Mouse (Mus musculus) MN1 (cell line): ENCODE measurements around the gene Usp47.
A peak's percentile ranks its signal among the peaks of the same experiment; 100 is the strongest.

Source experiments
- DNase-seq: peaks from one replicate; pipeline ENCODE4 v3.0.0-alpha.2; 2016; ENCODE audit warnings: low spot score

Usp47 gene

DNA sequence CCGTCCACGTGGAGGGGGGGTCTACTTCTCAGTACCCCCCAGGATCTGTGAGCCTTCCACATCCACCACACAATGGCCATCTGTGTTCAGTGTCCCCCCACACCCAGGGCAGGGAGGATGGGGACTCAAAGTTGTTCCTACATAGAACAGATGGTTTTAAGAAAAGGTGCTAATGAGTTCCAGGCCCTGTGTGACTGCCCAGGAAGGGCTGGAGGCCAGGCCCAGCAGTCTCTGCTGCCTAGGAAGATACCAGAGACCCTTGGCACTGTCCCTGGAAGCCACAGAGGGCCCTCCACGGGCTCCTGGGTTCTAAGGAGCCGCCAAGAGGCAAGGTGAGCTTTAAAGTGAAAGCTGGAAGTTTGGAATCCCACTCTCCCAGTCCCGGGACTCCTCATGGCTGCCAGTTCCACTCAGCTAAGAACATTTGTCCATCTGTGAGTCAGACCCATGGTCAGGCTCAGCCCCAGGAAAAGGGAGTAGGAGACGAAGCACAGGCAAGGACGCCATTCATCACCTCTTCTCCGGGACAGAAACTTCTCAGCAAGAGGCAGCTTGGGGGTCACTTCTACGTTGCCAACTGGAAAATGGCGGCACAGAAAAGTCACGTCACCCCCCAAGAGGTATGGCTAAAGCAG is 98.7 kb downstream of the Usp47 start:
- no peak for DNase-seq

DNA sequence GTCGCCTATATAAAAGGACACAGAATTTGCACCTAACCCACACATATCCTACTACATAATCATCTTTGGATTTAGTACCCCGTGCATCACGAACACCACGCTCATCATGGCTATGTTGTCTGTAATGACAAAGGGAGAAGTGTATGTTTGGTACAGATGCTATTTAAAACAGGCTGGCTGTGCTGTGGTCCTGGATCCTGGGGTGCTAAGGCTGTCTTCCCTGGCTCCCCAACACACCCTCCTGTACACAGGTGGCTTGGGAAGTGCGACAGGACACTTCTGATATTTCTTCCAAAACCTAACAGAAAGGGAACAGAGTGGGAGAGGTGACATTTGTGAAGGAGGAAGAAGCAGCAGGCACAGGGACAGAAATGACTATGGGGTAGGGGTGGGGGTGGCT is 100.3 kb downstream of the Usp47 start:
- no peak for DNase-seq

DNA sequence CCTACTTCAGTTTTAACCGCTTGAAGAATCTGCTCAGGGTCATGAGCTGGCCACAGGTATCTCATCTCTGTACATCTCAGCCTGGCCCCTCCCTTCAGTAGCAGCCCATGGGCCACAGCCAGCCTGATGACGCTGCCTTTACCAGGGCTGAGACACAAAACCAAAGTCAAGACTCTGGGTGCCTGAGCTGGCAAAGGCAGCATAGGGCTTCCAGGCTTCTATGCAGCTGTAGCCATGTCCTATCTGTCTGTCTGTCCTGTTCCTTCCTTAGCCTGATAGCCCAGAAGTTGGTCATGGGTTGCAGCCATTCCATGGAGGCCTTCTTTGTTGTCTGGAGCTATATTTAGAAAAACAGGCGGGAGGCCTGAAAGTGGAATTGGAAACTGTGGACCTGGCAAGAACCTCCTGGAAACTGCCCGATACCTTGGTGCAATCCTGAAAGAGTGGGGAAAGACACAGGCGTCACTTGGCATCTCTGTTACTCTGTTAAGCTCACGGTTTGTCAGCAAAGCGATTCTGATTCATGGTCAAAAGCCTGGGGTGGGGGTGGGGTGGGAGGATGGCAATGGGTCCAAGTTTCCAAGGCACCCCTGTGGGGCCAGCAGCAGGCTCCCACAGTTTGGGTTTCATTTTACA is 102.4 kb downstream of the Usp47 start:
- DNase-seq: no peak

- DNase-seq: no peak
Measured at GRCm38 (mm10) chr7:112127085-112127637, 103.9 kb downstream of the Usp47 start.

GRCm38 (mm10) chr7:112127954-112128353 is 104.7 kb downstream of the Usp47 start:
- DNase-seq: no peak

GRCm38 (mm10) chr7:112128810-112129209 is 105.5 kb downstream of the Usp47 start:
- DNase-seq: peak; percentile 87

GRCm38 (mm10) chr7:112129851-112130250 is 106.5 kb downstream of the Usp47 start:
- DNase-seq: peak; percentile 91

- DNase-seq: peak; percentile 49
Measured at GRCm38 (mm10) chr7:112130660-112131059, 107.4 kb downstream of the Usp47 start.

GRCm38 (mm10) chr7:112132005-112132404 is 108.7 kb downstream of the Usp47 start:
- no peak for DNase-seq

- DNase-seq: no peak
Measured at GRCm38 (mm10) chr7:112133277-112133676, 110.0 kb downstream of the Usp47 start.

DNA sequence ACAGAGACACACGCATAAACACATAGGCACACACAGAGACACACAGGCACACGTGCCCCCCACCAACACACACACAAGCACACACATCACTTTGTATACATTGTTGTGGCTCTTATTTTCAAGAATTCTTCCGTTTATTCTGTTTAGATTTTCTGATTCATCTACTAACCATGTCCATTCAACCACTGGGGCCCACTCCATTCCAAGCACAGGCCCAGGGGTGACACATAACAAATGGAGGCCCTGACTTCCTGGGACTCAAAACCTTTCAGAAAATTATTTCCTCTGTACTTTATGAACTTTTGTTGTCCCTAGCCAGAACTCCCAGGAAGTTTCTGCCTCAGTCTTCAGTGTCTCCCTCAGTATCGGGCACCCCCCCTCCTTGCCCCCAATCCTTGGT is 111.9 kb downstream of the Usp47 start:
- no peak for DNase-seq

DNA sequence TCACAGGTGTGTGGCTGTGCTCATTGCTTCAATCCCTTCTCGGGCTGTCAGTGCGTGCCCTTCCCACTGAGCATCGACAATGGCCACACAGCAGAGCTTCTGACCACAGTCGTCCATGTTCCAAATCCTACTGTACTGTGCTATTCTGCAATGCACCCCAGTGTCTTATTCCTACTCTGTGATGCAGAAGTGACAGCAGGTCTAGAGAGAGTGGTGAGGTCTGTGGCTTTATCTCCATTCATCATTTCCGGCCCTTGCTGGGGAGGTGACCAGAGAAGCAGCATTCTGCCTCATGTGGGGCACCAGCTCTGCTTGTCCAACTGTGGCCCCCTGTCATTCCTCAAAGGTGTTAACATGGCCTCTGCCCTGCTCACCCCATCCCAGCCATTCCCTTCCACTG is 113.2 kb downstream of the Usp47 start:
- no peak for DNase-seq

DNA sequence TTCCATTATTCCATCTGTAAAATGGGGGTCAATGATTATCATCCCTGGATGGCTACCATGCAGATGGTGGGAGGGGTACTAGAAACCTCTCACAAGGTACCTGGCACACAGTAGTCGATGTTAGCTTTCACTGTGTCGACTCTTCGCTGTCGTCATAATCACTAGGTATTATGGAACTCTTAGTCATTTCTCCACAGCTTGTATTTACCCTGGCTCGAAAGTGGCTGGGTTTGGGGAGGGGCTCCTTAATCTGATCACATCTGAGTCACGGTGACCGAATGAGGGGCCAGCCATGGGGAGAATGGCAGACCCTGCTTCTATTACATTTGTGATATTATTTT is 114.8 kb downstream of the Usp47 start:
- peak; percentile 70 for DNase-seq

DNA sequence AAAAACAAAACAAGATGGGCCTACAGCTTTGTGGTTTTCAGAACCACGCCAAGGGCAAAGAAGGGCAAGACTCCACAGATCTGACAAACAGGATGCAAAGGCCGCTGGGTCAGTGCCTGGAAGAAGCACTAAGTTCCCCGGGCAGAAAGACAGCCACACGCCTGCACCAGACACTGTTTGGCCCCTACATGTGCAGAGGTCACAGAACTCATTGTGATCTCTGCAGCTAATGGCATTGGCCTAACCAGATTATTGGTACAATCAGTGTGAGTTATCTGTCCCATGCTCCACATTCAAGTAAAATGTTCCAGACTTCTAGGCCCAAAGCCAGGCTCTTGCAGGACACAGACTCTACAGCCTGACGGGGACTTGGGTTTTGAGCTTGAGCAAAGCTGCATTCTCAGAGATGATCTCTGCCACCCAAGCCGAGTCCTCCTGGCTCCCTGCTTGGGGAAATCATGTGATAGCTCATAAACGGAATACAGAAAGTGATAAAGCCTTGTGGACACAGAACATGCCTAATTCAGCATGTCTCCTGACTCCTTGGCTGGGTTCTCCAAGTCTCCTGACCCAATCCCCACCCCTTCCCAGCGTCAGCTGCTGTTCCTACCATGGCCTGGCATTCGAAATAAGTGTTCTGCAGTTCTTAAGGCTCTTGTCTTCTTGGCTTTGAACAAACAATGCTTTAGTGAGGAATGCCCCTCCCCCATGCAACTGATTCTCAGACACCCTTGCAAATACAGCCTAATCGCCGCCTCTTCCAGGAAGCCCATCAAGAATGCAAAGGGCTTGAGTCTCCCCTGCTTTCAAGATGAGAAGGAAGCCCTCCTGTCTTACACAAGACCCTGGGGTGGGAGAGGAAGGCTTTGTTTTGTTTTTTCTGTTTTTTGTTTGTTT is 115.5 kb downstream of the Usp47 start:
- DNase-seq: peak; percentile 93

GRCm38 (mm10) chr7:112140725-112141124 is 117.4 kb downstream of the Usp47 start:
- peak; percentile 29 for DNase-seq

- no peak for DNase-seq
Measured at GRCm38 (mm10) chr7:112142616-112143015, 119.3 kb downstream of the Usp47 start.

- peak; percentile 52 for DNase-seq
Measured at GRCm38 (mm10) chr7:112143090-112143500, 119.8 kb downstream of the Usp47 start.

- peak; percentile 44 for DNase-seq
Measured at GRCm38 (mm10) chr7:112143978-112144377, 120.7 kb downstream of the Usp47 start.

DNA sequence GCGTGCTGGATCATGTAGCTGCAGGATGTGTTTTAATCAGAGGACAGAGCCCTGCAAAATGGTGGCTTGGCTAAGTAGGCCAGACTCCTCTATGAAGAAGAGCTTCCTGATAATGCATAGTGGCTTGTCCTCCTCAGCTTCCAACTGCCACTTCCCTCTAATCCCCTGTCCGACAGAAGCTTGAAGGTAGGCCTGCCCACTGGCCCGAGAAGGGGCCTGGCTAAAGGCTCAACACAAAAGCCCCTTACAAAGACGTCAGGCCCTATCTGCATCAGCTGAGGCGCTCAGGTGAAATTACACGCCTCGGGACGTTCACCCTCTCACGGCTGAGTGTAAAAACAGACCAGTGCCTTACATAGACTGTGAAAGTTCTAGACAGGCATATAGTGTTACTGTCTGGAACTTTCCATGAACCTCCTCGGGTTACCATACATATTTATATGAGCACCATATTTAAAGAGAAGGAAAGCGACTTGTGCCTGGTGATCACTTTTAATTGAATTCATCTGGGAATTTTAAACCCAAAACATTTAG is 121.4 kb downstream of the Usp47 start:
- no peak for DNase-seq

- DNase-seq: peak; percentile 25
Measured at GRCm38 (mm10) chr7:112147979-112148378, 124.7 kb downstream of the Usp47 start.

DNA sequence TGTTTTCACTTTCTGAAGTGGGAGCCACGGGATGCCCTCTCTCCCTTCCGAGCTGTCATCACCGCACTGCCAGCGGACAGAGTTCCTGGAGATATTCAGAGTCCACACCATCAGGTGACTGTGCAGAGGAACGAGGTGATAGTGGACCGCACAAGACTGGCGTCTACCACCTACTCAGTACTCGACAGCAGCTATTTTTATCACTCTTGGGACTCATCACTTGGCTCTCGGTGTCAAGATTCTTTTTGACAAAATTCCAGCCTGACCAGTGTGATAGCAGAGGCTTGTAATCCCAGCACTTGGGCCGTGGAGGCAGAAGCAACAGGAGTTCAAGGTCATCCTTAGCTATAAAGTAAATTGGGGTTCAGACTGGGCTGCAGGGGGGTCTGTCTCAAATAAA is 125.8 kb downstream of the Usp47 start:
- DNase-seq: no peak

- DNase-seq: no peak
Measured at GRCm38 (mm10) chr7:112154445-112154844, 131.1 kb downstream of the Usp47 start.
